Mouse (Mus musculus) bone marrow macrophage, adult 2 months (primary cell): ENCODE results near the gene Ankar.

Experiments
- CTCF ChIP-seq: IDR thresholded peaks from 2 replicates; pipeline ENCODE4 v1.5.1; 2012; ENCODE audit warnings: low read depth, mild to moderate bottlenecking, low read length, moderate library complexity
- POLR2A ChIP-seq: IDR thresholded peaks from 2 replicates; pipeline ENCODE4 v1.6.1; 2012; ENCODE audit warnings: mild to moderate bottlenecking, low read depth, low read length, borderline replicate concordance

- TF ChIP-seq CTCF (no peak), POLR2A (no peak)
These were observed 38.7 kb upstream of the Ankar start for GRCm38 (mm10) chr1:72738946-72739680.
